Mouse (Mus musculus): ENCODE data around the gene Ephb2. TPM values are rescaled to one million over a fixed set of nuclear protein-coding genes. Genes with fewer than 3 reads are reported as not detected.

Gene Ephb2
- total RNA-seq, 2 experiments from 2014 or later: 31.6 to 32.7 TPM

DNA sequence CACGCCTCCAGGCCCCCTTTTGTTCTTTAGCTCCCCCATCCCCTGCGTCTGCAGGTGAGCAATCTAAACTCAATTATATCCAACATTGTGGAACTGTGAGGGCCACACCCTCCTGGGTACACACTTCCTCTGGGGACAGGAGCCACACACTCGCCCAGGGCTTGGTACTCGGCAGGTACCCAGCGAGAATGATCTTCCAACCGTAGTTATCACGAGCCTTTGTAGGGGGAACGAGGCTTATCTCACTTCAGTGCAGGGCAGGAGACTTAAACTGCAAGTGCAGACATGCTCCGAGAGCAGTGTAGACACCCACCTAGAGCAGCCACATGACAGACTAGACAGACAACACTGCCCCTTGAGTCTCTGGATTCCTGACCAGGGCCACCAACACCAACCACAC, 115.8 kb downstream of the Ephb2 start:
- intact Hi-C loops (cut with DNase I): no loop called here
- no peak for DNase-seq (ENCODE audit: low spot score in 2 of 2)

DNA sequence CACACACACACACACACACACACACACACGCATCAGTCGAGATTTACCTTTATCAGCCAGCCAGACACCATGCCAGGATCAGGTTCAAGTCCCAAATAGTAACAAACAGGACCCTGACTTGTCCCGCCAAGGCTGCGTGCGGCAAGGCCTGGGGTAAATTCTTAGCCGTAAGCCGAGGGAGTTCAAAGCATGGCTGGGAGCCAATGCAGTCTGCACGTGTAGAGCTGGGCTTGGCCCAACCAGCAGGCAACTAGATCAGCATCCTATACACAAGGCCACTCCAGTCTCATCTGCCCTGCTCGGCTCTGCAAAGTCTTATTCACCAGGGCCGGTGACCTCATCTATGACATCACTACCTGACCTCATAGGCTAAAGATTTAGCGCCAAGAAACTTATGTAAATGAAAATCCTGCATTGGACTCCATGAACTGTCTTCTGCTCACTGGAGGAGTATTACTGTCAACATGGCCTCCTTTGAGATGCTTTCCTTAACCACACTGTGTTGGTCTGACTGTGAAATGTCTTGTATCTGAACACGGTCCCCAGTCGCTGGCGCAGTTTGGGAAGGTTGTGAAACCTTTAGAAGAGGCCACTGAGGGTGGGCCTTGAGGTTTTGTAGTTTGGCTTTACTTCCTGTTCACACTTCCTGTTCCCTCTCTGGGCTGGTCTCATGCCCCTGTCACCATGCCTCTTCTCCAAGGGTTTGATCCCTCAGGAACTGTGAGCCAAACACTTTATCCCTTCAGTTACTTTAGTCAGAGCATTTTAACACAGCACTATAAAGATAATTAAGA, 117.4 kb downstream of the Ephb2 start:
- DNase-seq (ENCODE audit: low spot score in 2 of 2): no peak
- intact Hi-C loops (cut with DNase I): no loop called here

DNA sequence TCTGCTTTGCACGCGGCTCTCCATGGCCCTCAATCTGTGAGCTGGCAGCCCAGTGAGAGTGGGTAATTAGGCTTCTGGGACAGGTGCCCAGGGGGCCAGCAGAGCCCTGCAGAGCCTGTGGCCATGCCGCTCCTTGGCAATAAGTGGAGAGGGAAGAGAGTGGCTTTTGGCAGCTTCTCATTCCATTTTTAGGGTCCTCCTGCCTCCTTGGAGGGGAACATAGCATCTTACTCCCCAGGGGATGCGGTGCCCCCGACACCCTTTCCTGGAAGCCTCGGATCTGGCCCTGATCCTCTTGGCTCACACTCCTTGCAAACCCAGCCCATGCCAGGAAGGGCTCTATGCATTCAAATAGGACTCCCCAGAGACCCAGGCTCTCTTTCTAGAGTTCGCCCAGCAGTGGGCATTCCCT, 119.2 kb downstream of the Ephb2 start:
- intact Hi-C loops (cut with DNase I): no loop called here
- peak; percentile 34 to 45 for DNase-seq (ENCODE audit: low spot score in 2 of 2)

- intact Hi-C loops (cut with DNase I): no loop called here
- no peak for DNase-seq (ENCODE audit: low spot score in 2 of 2)
These were observed 121.3 kb downstream of the Ephb2 start for GRCm38 (mm10) chr4:136714530-136714929.

GRCm38 (mm10) chr4:136713889-136714288, 121.9 kb downstream of the Ephb2 start:
- no peak for DNase-seq (ENCODE audit: low spot score in 2 of 2)
- intact Hi-C loops (cut with DNase I): no loop called here

- DNase-seq (ENCODE audit: low spot score in 2 of 2): no peak
These were observed 122.4 kb downstream of the Ephb2 start for GRCm38 (mm10) chr4:136713431-136713830.

DNA sequence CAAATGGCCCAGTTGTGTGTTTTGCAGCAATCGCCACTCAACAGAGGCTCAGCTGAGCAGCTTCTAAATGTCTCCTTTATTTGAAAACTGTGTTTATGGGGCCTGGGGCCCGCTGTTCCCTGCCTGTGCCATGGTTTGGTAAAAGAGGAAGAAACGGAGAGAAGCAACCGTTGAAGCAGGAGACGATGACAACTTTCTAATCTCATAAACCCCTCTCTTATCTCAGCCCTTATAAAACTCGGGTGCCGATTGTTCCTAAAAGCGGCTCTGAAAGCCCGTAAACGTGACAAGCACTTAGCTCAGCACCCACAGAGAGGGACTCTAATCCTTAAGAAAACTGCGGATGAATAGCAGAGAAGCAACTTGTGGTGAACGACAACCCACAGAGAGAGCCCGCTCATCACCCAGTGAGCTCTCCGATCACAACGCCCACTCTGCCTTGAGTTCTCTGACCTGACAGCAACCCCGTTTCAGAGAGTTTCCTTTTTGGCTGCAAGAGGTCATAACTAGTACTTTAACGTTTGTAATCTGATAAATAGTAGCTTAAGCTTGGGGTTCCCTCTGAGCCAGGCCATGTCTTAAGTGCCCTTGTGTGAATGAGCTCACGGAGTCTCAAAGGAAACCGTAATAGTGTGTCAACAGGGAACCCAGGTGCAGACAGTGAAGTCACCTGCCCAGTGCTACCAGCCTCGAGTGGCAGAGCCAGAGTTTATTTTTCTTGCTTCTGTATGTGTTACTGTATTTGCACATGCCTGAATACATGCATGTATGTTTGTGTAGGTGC, 123.6 kb downstream of the Ephb2 start:
- DNase-seq (ENCODE audit: low spot score in 2 of 2): no peak
- intact Hi-C loops (cut with DNase I): no loop called here

More at GRCm38 (mm10) chr4:136713431-136713830, 122.4 kb downstream of the Ephb2 start:
- intact Hi-C loops (cut with DNase I): no loop called here

- DNase-seq (ENCODE audit: low spot score in 2 of 2): no peak
- intact Hi-C loops (cut with DNase I): no loop called here
These were observed 125.4 kb downstream of the Ephb2 start for GRCm38 (mm10) chr4:136710345-136710744.

- intact Hi-C loops (cut with DNase I): no loop called here
- no peak for DNase-seq (ENCODE audit: low spot score in 2 of 2)
These were observed 126.8 kb downstream of the Ephb2 start for GRCm38 (mm10) chr4:136708956-136709355.

- intact Hi-C loops (cut with DNase I): no loop called here
- no peak for DNase-seq (ENCODE audit: low spot score in 2 of 2)
These were observed 129.1 kb downstream of the Ephb2 start for GRCm38 (mm10) chr4:136706696-136707095.

GRCm38 (mm10) chr4:136705091-136705490, 130.7 kb downstream of the Ephb2 start:
- intact Hi-C loops (cut with DNase I): no loop called here
- DNase-seq (ENCODE audit: low spot score in 2 of 2): no peak

DNA sequence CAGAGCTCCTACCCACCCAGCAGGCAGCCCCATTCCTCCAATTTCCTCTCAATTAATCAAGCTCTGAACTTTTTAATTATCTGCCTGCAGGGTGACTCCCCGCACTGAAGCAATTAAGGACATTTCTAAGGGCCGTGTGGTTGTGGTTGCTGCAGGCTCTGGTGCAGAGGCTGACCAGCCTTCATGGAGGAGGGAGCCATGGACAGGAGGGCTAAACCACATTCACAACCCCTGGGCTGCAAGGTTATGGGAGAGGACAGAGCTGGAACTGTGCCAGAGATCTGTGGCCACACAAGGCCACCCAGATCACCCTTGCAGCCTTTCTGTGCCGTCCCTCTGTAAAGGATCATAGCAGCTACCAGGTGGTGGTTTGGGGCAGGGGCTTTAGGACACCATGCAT, 131.2 kb downstream of the Ephb2 start:
- no peak for DNase-seq (ENCODE audit: low spot score in 2 of 2)
- intact Hi-C loops (cut with DNase I): no loop called here

GRCm38 (mm10) chr4:136703351-136703750, 132.4 kb downstream of the Ephb2 start:
- intact Hi-C loops (cut with DNase I): no loop called here
- DNase-seq (ENCODE audit: low spot score in 2 of 2): no peak

DNA sequence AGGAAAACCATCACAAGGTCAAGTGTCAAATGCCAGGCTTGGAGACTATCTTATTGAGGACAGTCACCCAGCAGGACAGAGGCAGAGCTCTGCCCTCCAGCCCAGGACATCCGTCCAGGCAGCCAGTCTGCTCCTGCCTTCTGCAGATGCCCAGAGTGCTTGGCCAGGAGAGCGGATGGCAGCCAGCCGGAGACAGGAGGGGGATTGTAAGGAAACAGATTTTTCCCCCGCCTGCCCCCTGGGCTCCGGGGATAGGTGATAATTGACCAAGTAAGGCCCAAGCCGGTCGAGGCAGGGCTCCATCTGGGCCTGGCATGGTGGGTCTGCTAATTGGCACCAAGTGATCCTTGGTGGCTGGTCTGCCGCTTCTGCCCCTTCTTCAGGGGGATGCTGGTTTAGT, 133.3 kb downstream of the Ephb2 start:
- intact Hi-C loops (cut with DNase I): no loop called here
- DNase-seq (ENCODE audit: low spot score in 2 of 2): no peak

- DNase-seq (ENCODE audit: low spot score in 2 of 2): no peak
- intact Hi-C loops (cut with DNase I): no loop called here
These were observed 134.6 kb downstream of the Ephb2 start for GRCm38 (mm10) chr4:136701236-136701635.

- intact Hi-C loops (cut with DNase I): no loop called here
- peak in 1 of 2 experiments; percentile 63 for DNase-seq (ENCODE audit: low spot score in 2 of 2)
These were observed 136.7 kb downstream of the Ephb2 start for GRCm38 (mm10) chr4:136699084-136699450.

GRCm38 (mm10) chr4:136698404-136699083, 137.2 kb downstream of the Ephb2 start:
- intact Hi-C loops (cut with DNase I): no loop called here
- peak in 1 of 2 experiments; percentile 41 for DNase-seq (ENCODE audit: low spot score in 2 of 2)

- intact Hi-C loops (cut with DNase I): no loop called here
- DNase-seq (ENCODE audit: low spot score in 2 of 2): no peak
These were observed 138.5 kb downstream of the Ephb2 start for GRCm38 (mm10) chr4:136697325-136697724.

DNA sequence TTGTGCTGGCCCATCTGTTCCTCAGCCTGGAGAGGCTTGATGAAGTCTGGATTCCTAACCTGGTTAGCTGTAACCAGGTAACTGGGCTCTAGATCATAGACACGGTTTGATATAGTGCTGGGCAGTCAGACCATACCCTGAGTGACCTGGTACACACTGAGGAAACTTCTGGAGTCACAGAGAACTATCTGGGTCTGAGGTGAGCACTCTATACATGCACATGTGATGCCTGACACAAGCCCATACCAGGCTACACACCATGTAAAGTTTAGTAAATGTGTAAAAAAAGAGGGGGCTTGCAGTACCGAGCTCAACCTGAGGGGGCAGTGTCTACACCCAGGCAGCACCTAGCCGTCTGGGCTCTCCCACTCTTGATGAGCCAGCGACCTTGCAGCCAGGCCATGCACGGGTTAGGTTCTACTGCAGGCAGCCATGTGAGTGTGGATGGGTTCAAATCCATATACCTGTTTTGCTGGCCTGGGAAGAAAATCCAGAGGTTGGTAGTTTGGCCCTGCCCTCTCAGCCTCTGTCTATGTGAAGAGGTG, 139.3 kb downstream of the Ephb2 start:
- intact Hi-C loops (cut with DNase I): no loop called here
- peak; percentile 55 to 62 for DNase-seq (ENCODE audit: low spot score in 2 of 2)

DNA sequence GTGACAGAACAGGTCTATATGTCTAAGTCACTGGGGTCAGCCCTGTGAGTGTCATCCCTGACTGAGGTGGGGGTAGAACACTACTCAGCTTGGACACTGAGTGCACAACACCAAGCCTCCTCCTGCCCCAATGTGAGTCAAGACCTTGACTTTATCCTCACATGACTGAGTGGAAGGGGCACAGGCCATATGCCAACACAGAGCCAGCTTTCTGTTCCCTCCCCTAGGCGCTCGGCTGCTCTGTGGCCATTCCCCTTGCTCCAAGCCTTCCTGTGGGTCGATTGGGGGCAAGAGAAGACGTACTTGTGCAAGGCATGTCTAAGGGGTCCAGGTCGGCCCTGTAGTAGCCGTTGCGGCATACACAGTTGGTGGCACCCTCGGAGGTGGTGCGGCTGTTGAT, 140.1 kb downstream of the Ephb2 start:
- DNase-seq (ENCODE audit: low spot score in 2 of 2): no peak
- intact Hi-C loops (cut with DNase I): no loop called here
